Mouse (Mus musculus) retina, embryonic 14.5 days (tissue): ENCODE results near the gene Igsf9.

Experiments used
- DNase-seq: peaks from one replicate; pipeline ENCODE4 v3.0.0-alpha.2; 2015; ENCODE audit warnings: low spot score

The Igsf9 gene

GRCm38 (mm10) chr1:172481540-172482280 is at the start of gene Igsf9:
TSS of gene Igsf9 (plus strand) at chr1:172481788.
- peak; percentile 96 for DNase-seq

GRCm38 (mm10) chr1:172431836-172432586 is 49.6 kb upstream of the Igsf9 start:
- DNase-seq, result no peak

GRCm38 (mm10) chr1:172432587-172432955 is 49.0 kb upstream of the Igsf9 start:
- no peak for DNase-seq

- DNase-seq, result no peak
Observed at GRCm38 (mm10) chr1:172433012-172433850, 48.4 kb upstream of the Igsf9 start.

- no peak for DNase-seq
Observed at GRCm38 (mm10) chr1:172433851-172434165, 47.8 kb upstream of the Igsf9 start.

GRCm38 (mm10) chr1:172436785-172437184 is 44.8 kb upstream of the Igsf9 start:
- no peak for DNase-seq

- DNase-seq, result no peak
Observed at GRCm38 (mm10) chr1:172438621-172439020, 43.0 kb upstream of the Igsf9 start.

- DNase-seq, result no peak
Observed at GRCm38 (mm10) chr1:172440521-172440920, 41.1 kb upstream of the Igsf9 start.

- no peak for DNase-seq
Observed at GRCm38 (mm10) chr1:172441935-172442445, 39.6 kb upstream of the Igsf9 start.

GRCm38 (mm10) chr1:172450226-172450625 is 31.4 kb upstream of the Igsf9 start:
- DNase-seq, result no peak

GRCm38 (mm10) chr1:172450848-172451470 is 30.6 kb upstream of the Igsf9 start:
- DNase-seq, result no peak

- DNase-seq, result no peak
Observed at GRCm38 (mm10) chr1:172452911-172453310, 28.7 kb upstream of the Igsf9 start.

GRCm38 (mm10) chr1:172453810-172454209 is 27.8 kb upstream of the Igsf9 start:
- no peak for DNase-seq

- DNase-seq, result no peak
Observed at GRCm38 (mm10) chr1:172455416-172455815, 26.2 kb upstream of the Igsf9 start.

GRCm38 (mm10) chr1:172456001-172456677 is 25.4 kb upstream of the Igsf9 start:
- no peak for DNase-seq

GRCm38 (mm10) chr1:172457196-172457595 is 24.4 kb upstream of the Igsf9 start:
- no peak for DNase-seq

- no peak for DNase-seq
Observed at GRCm38 (mm10) chr1:172458041-172458440, 23.5 kb upstream of the Igsf9 start.

GRCm38 (mm10) chr1:172461602-172462001 is 20.0 kb upstream of the Igsf9 start:
- no peak for DNase-seq

GRCm38 (mm10) chr1:172462534-172462933 is 19.1 kb upstream of the Igsf9 start:
- no peak for DNase-seq

- DNase-seq, result no peak
Observed at GRCm38 (mm10) chr1:172463387-172464333, 17.9 kb upstream of the Igsf9 start.
